Mouse (Mus musculus) cerebellum, adult 9-11 months (tissue): ENCODE measurements around the gene Fkrp.
A peak's percentile ranks its signal among the peaks of the same experiment; 100 is the strongest.

Experiments used
- DNase-seq: peaks from one replicate; pipeline ENCODE4 v3.0.0; 2022

Gene Fkrp

GRCm38 (mm10) chr7:16784498-16784976, 32.0 kb downstream of the Fkrp start:
- no peak for DNase-seq

DNA sequence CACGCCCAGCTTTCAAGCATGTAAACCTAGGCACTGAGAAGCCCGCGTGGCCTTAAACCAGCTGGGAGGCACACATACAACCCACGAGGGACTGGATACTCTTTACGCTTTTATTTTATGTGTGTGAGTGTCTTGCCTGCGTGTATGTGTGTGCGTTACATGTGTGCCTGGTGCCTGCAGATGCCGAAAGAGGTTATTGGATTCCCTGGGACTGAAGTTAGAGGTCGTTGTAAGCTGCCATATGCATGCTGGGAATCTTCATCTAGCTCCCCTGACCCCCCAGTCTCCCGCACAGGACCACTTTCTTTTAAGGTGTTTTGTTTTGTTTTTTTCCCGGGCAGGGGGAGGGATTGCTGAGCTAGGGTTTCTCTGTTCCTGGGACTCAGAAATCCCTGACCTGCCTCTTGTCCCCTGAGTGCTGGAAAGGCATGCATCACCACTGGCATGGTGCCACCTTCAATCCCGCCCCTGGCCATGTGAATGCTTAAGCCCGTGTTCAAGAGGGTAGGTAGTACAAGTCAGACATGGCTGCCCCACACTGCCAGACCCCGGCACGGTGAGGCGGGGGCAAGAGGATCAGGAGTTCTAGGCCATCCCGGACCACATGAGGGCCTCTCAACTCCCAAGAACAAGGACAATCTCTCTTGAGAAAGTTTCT, 32.6 kb downstream of the Fkrp start:
- DNase-seq = no peak

- no peak for DNase-seq
Measured at GRCm38 (mm10) chr7:16783224-16783688, 33.3 kb downstream of the Fkrp start.

DNA sequence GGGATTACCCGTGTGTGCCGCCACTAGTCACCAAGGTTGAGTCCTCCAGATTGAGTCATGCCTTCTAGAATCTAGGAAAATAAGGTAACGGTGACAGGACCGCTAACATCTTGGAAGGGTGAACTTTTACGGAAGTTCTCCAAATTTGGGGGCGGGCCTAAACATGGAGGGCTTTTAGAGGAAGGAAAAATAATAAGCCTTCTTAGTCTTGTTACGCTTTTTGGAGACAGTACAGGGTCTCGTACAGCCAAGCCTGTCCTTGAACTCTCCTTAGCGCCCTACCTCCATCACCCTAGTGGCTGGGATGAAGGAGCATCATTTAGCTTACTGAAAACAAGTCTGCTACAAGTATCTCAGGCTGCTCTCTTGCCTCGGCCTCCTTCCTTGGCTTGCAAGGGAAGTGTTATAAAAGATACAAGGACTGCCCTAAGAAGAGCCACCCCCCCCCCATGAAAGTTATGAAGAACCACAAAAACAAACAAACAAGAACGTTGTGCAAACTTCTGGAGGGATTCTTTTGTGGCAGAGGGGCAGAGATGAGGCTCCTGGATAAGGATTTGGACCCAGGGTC, 33.9 kb downstream of the Fkrp start:
- DNase-seq = no peak

- no peak for DNase-seq
Measured at GRCm38 (mm10) chr7:16781816-16782554, 34.5 kb downstream of the Fkrp start.

DNA sequence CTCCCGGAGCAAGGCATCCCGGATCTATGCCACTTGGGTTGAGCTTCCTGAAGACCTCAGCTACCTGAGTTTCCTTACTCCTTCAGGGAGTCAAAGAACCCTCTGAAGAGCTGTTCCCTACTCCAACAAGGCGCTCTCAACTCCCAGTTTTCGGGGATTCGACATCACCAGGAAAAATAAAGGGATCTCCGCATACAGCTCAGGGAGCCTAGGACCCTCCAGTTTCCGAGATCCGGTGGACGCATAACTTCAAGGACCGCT, 35.0 kb downstream of the Fkrp start:
- DNase-seq = no peak

DNA sequence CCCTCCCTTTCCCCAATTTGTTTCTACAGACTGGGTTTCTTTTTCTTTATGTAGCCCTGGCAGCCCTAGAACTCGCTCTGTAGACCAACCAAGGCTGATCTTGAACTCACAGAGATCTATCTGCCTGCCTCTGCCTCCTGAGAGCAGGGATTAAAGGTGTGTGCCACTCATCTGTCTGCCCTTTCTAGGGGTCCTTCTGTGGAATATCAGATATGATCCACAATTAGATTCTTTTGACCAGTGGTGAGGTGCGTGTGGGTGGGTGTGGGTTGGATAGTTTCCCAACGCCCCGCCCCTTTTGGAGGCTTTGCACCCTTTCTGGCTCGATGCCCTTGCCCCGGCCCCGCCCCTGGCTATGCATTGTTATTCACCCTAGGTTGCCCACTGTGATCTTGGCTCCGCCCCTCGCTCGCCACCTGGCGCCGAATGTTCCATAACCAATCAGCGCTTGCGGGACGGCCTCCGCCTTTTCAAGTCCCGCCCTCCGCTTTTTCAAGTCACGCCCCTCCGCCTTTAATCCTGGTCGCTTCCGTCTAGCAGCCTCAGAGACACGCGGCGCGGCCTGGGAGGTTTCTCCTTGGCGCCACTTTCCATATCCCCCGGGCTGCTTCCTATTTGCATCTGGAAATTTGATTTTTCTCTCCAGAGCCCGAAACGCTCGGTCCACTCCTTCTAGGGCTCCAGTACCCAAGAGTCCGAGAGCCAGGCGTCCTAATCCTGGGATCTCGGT, 35.5 kb downstream of the Fkrp start, which contains the start of gene Slc1a5:
Gene Slc1a5 (plus strand): TSS at position 516 of the 730 bp plus-strand sequence.
- peak; percentile 49 for DNase-seq

DNA sequence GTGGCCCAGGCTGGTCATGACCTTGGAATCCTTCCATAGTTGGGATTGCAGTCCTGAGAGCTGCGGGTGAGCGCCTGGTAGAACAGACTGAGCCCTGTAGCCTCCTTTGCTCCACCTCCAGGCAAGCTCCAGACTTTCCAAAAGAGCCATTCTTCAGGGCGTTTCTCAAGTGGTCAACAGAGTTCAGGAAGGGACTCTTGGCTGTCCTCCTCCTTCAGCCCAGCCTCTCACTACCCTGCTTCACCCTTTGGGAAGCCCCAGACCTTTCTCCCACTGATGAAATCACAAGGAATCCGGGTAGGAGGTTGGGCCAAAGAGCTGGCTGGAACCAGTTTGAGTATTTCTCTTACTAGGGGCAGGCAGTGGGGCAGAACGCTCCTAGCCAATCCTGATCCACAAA, 36.5 kb downstream of the Fkrp start:
- no peak for DNase-seq

GRCm38 (mm10) chr7:16775888-16776287, 40.6 kb downstream of the Fkrp start:
- DNase-seq = no peak

- no peak for DNase-seq
Measured at GRCm38 (mm10) chr7:16766443-16766842, 50.1 kb downstream of the Fkrp start.

GRCm38 (mm10) chr7:16763463-16764218, 52.9 kb downstream of the Fkrp start:
- DNase-seq = no peak

- no peak for DNase-seq
Measured at GRCm38 (mm10) chr7:16761630-16762029, 54.9 kb downstream of the Fkrp start.

DNA sequence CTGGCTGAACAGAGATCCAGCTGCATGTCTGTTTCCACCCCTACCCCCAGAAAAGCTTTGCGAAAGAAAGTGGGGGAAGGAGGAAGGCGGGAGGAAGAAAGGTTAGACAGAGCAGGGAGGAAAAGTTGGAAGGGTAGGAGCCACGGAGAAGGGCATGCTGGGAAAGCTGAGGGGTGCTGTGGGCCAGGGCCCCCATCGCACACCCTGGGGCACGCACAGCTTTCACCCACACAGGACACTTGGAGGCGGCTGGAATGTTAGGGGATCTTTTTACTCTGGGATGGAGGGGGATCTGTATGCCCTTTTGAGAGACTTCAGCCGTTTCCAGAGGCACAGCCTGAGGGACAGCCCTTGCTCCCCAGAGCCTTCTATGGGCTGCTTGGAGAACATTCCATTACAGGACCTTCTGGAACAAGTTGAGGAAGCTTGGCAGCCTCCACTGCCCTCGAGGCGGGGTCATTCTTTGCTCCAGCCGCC, 55.5 kb downstream of the Fkrp start:
- DNase-seq = no peak

DNA sequence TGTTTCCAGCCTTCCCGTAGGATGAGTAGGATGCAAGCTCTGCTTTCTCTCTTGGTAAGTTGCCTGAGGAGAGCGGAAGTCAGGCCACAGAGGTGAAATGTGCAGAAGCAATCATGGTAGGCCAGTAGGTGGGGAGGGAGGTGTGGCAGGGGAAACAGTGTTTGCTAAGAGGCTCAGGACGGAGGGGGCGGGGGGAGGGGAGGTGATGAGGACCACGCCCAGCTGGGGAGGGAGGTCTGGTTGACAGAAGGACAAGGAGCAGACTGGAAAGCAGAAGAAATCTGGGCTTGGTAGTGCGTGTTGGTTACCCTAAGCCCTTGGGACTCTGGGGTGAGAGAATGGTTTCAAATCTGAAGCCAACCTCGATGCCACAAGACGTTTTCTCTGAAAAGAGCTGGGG, 56.2 kb downstream of the Fkrp start:
- no peak for DNase-seq
